Mouse (Mus musculus) spleen, adult 2 months (tissue): ENCODE data around the gene Jmjd1c.

Source experiments
- CTCF ChIP-seq: fragments of 200-500 bp; IDR thresholded peaks from 2 replicates; pipeline ENCODE4 v1.5.1; 2011; ENCODE audit warnings: mild to moderate bottlenecking, inconsistent platforms; ENCODE audit not compliant: insufficient read depth, insufficient read length, insufficient replicate concordance; ENCODE audit errors: extremely low read depth
- POLR2A ChIP-seq: fragments of 200-500 bp; IDR thresholded peaks from 2 replicates; pipeline ENCODE4 v1.6.1; 2011; ENCODE audit warnings: low read depth, low read length, inconsistent platforms

GRCm38 (mm10) chr10:67187952-67188351 is 92.0 kb downstream of the Jmjd1c start:
- TF ChIP-seq POLR2A (no peak), CTCF (no peak)
